Mouse (Mus musculus) midbrain, embryonic 14.5 days (tissue): ENCODE data around the gene 9230112D13Rik. TPM values are rescaled to one million over a fixed set of nuclear protein-coding genes. Genes with fewer than 3 reads are reported as not detected.
A peak's percentile ranks its signal among the peaks of the same experiment; 100 is the strongest.

Experiments
- ATAC-seq: fragments of 200-750 bp; cut with Nextera tagmentation; 2 replicates; pipeline ENCODE4 v1.8.0; 2017; ENCODE audit warnings: moderate number of reproducible peaks, moderate library complexity; ENCODE audit not compliant: low FRiP score, low TSS enrichment
- DNase-seq: peaks from one replicate; pipeline ENCODE4 v3.0.0-alpha.2; 2015
- H3K27ac ChIP-seq: fragments of 300-500 bp; sonication (generic); replicated peaks from 2 replicates; pipeline ENCODE4 v1.5.1; 2014; ENCODE audit warnings: mild to moderate bottlenecking, low read depth, low read length, moderate library complexity
- H3K27me3 ChIP-seq: fragments of 300-500 bp; sonication (generic); 2 replicates; pipeline ENCODE4 v1.6.1; 2014; ENCODE audit warnings: low read length, control low read depth, mixed read lengths; ENCODE audit not compliant: control insufficient read depth, insufficient read depth
- H3K36me3 ChIP-seq: fragments of 300-500 bp; sonication (generic); 2 replicates; pipeline ENCODE4 v1.6.1; 2014; ENCODE audit warnings: low read length, control low read depth; ENCODE audit not compliant: control insufficient read depth, insufficient read depth
- H3K4me1 ChIP-seq: fragments of 300-500 bp; sonication (generic); 2 replicates; pipeline ENCODE4 v1.6.1; 2014; ENCODE audit warnings: mild to moderate bottlenecking, antibody characterized with exemption, low read length, control low read depth; ENCODE audit not compliant: control insufficient read depth, insufficient read depth
- H3K4me2 ChIP-seq: fragments of 300-500 bp; sonication (generic); 2 replicates; pipeline ENCODE4 v1.6.1; 2014; ENCODE audit warnings: mild to moderate bottlenecking, low read length, moderate library complexity
- H3K4me3 ChIP-seq: fragments of 300-500 bp; sonication (generic); replicated peaks from 2 replicates; pipeline ENCODE4 v1.5.1; 2014; ENCODE audit warnings: low read depth, low read length
- H3K9ac ChIP-seq: fragments of 300-500 bp; sonication (generic); replicated peaks from 2 replicates; pipeline ENCODE4 v1.6.1; 2014; ENCODE audit warnings: mild to moderate bottlenecking, low read length, moderate library complexity
- H3K9me3 ChIP-seq: fragments of 300-500 bp; sonication (generic); 2 replicates; pipeline ENCODE4 v1.6.1; 2016; ENCODE audit warnings: low read length, control low read depth, mixed read lengths; ENCODE audit not compliant: control insufficient read depth
- WGBS: fragments of 180-500 bp; shearing (Covaris S2); extraction: QIAGEN DNeasy Blood & Tissue Kit; methylation state at CpG from one replicate; pipeline ENCODE4 v1.1.7; 2014; 5-methylcytosine and 5-hydroxymethylcytosine counted together
- polyA plus RNA-seq: library from polyadenylated mRNA; unstranded; fragments of >200 nt; fragmentation: Nextera tagmentation; extraction: Ambion mirVana; gene quantifications from 2 replicates; pipeline ENCODE4 v1.2.1, GENCODE M21; 2014

9230112D13Rik gene
- polyA plus RNA-seq, 1 experiment from 2014 or later, result not detected

GRCm38 (mm10) chr14:34500309-34500708 lies 22.3 kb downstream of the 9230112D13Rik start:
- H3K4me2 ChIP-seq, result peak overlapping the region; percentile 74
- no peak overlapping the region for H3K27ac ChIP-seq
- H3K27me3 ChIP-seq, result no peaks in the 10 kb centered on the region
- WGBS, result 2% methylated on average over 4 of the region's 4 CpGs
- H3K9me3 ChIP-seq, result no peaks in the 10 kb centered on the region
- H3K36me3 ChIP-seq, result no peaks in the 10 kb centered on the region
- DNase-seq (peak; percentile 25), ATAC-seq (no peak)
- H3K4me1 ChIP-seq, result peaks cover 17% of the 10 kb centered on the region
- no peak overlapping the region; the same call in 1 of the 2 replicates for H3K9ac ChIP-seq
- peak overlapping the region; percentile 87; the same call in 1 of the 2 replicates for H3K4me3 ChIP-seq

- no peak for DNase-seq
- Histone ChIP-seq H3K4me3 (peak overlapping the region; percentile 87; the same call in 1 of the 2 replicates), H3K9ac (no peak overlapping the region)
These were observed 22.9 kb downstream of the 9230112D13Rik start for GRCm38 (mm10) chr14:34499664-34500063.

GRCm38 (mm10) chr14:34497346-34497745 lies 25.3 kb downstream of the 9230112D13Rik start:
- H3K9me3 ChIP-seq, result no peaks in the 10 kb centered on the region
- no peak for ATAC-seq

More at GRCm38 (mm10) chr14:34499664-34500063, 22.9 kb downstream of the 9230112D13Rik start:
- Histone ChIP-seq H3K27ac (no peak overlapping the region), H3K4me1 (peaks cover 17% of the 10 kb centered on the region), H3K9me3 (no peaks in the 10 kb centered on the region), H3K36me3 (no peaks in the 10 kb centered on the region), H3K27me3 (no peaks in the 10 kb centered on the region), H3K4me2 (peak overlapping the region; percentile 74)
- no peak for ATAC-seq
- WGBS, result 55% methylated on average over 4 of the region's 4 CpGs

GRCm38 (mm10) chr14:34493682-34494081 lies 28.9 kb downstream of the 9230112D13Rik start:
- Histone ChIP-seq H3K9me3 (no peaks in the 10 kb centered on the region), H3K27ac (no peak overlapping the region), H3K9ac (no peak overlapping the region), H3K4me2 (no peak overlapping the region), H3K36me3 (no peaks in the 10 kb centered on the region), H3K4me1 (no peaks in the 10 kb centered on the region; the same call in 1 of the 2 replicates), H3K27me3 (no peaks in the 10 kb centered on the region), H3K4me3 (no peak overlapping the region)
- 93% methylated on average over 3 of the region's 3 CpGs for WGBS
- DNase-seq (no peak), ATAC-seq (no peak)

More at GRCm38 (mm10) chr14:34497346-34497745, 25.3 kb downstream of the 9230112D13Rik start:
- Histone ChIP-seq H3K4me3 (no peak overlapping the region), H3K4me1 (peaks cover 17% of the 10 kb centered on the region), H3K9ac (no peak overlapping the region), H3K27me3 (no peaks in the 10 kb centered on the region), H3K27ac (no peak overlapping the region), H3K36me3 (no peaks in the 10 kb centered on the region), H3K4me2 (no peak overlapping the region)
- no peak for DNase-seq
- 89% methylated on average over 3 of the region's 3 CpGs for WGBS

- H3K36me3 ChIP-seq, result no peaks in the 10 kb centered on the region
- no peak for DNase-seq
- WGBS, result 94% methylated on average over 2 of the region's 2 CpGs
- no peak for ATAC-seq
- no peak overlapping the region for H3K4me2 ChIP-seq
- no peak overlapping the region for H3K4me3 ChIP-seq
- no peak overlapping the region for H3K9ac ChIP-seq
- H3K27me3 ChIP-seq, result no peaks in the 10 kb centered on the region
- no peaks in the 10 kb centered on the region for H3K4me1 ChIP-seq
- H3K9me3 ChIP-seq, result no peaks in the 10 kb centered on the region
- H3K27ac ChIP-seq, result no peak overlapping the region
These were observed 29.9 kb downstream of the 9230112D13Rik start for GRCm38 (mm10) chr14:34492688-34493087.

GRCm38 (mm10) chr14:34490965-34491364 lies 31.6 kb downstream of the 9230112D13Rik start:
- Histone ChIP-seq H3K4me2 (no peak overlapping the region), H3K27ac (no peak overlapping the region), H3K9ac (no peak overlapping the region), H3K4me3 (no peak overlapping the region), H3K9me3 (no peaks in the 10 kb centered on the region), H3K4me1 (no peaks in the 10 kb centered on the region), H3K36me3 (no peaks in the 10 kb centered on the region), H3K27me3 (no peaks in the 10 kb centered on the region)
- no peak for DNase-seq
- WGBS, result 77% methylated on average over 1 of the region's 1 CpGs
- ATAC-seq, result no peak

GRCm38 (mm10) chr14:34489928-34490327 lies 32.7 kb downstream of the 9230112D13Rik start:
- H3K9ac ChIP-seq, result no peak overlapping the region
- H3K27me3 ChIP-seq, result no peaks in the 10 kb centered on the region
- ATAC-seq (no peak), DNase-seq (no peak)
- no peak overlapping the region for H3K27ac ChIP-seq
- no peak overlapping the region for H3K4me3 ChIP-seq
- H3K9me3 ChIP-seq, result no peaks in the 10 kb centered on the region
- WGBS, result 91% methylated on average over 2 of the region's 2 CpGs
- no peak overlapping the region for H3K4me2 ChIP-seq
- no peaks in the 10 kb centered on the region for H3K4me1 ChIP-seq
- no peaks in the 10 kb centered on the region for H3K36me3 ChIP-seq

- Histone ChIP-seq H3K4me2 (no peak overlapping the region), H3K9ac (no peak overlapping the region), H3K27me3 (no peaks in the 10 kb centered on the region), H3K4me1 (peaks cover 11% of the 10 kb centered on the region; the same call in 1 of the 2 replicates), H3K4me3 (no peak overlapping the region), H3K36me3 (no peaks in the 10 kb centered on the region), H3K27ac (no peak overlapping the region), H3K9me3 (no peaks in the 10 kb centered on the region)
- DNase-seq, result no peak
- 48% methylated on average over 8 of the region's 8 CpGs for WGBS
- no peak for ATAC-seq
These were observed 36.4 kb downstream of the 9230112D13Rik start for GRCm38 (mm10) chr14:34486169-34486568.
